Mouse (Mus musculus): ENCODE measurements around the gene Scn2b. TPM values are rescaled to one million over a fixed set of nuclear protein-coding genes. Genes with fewer than 3 reads are reported as not detected.
A peak's percentile ranks its signal among the peaks of the same experiment; 100 is the strongest.

Gene Scn2b
- total RNA-seq (2017), result 0.49 and 1.0 TPM in 2 replicates

GRCm38 (mm10) chr9:45117741-45118431 is at the start of gene Scn2b:
TSS of gene Scn2b (plus strand) at chr9:45117782.
- no peak for ATAC-seq (ENCODE audit: extremely low read depth, insufficient number of reproducible peaks, low FRiP score, poor library complexity, severe bottlenecking)

GRCm38 (mm10) chr9:45071800-45072199 is 45.8 kb upstream of the Scn2b start:
- ATAC-seq (ENCODE audit: extremely low read depth, insufficient number of reproducible peaks, low FRiP score, poor library complexity, severe bottlenecking), result no peak

DNA sequence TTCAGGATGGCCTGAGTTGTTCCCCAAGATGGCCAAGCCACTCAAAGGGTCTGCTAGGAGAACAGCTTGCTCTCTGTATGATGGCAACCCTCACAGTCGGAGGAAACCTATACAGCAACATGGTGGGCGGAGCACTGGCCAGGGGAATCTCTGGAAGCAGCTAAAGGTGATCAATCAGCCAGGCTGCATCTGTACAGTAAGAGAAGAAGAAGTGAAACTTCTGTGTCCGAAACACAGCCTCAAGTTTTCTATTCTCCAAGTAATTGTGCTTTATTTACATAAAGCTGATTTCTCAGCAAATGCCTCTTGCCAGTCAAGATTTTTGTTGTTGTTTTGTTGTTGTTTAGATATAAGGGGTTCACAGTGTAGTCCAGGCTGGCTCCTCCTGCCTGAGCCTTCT is 39.7 kb upstream of the Scn2b start:
- no peak for ATAC-seq (ENCODE audit: extremely low read depth, insufficient number of reproducible peaks, low FRiP score, poor library complexity, severe bottlenecking)

DNA sequence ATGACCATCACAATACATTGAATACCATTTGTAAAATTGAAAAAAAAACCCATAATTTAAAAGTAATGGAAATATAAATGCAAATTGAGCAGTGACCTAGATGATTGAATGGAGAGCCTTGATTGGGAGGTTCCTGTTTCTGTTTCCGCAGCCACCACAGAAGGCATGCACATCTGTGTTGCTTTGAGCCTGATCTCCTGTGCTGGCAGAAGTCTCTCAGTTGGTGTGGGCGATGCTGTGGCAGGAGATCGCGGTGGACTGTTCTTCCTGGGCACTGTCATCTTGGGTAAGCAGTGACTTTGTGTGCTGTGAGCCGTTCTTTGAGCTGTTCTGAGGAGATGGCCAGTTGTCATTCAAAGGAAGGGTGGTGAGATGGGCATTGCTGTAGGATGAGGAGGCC is 38.6 kb upstream of the Scn2b start, which contains the start of gene Jaml:
Jaml (plus strand) TSS at position 173 of the 400 bp plus-strand sequence.
- ATAC-seq (ENCODE audit: extremely low read depth, insufficient number of reproducible peaks, low FRiP score, poor library complexity, severe bottlenecking), result peak; percentile 80

GRCm38 (mm10) chr9:45083132-45083531 is 34.5 kb upstream of the Scn2b start:
- ATAC-seq (ENCODE audit: extremely low read depth, insufficient number of reproducible peaks, low FRiP score, poor library complexity, severe bottlenecking), result no peak

DNA sequence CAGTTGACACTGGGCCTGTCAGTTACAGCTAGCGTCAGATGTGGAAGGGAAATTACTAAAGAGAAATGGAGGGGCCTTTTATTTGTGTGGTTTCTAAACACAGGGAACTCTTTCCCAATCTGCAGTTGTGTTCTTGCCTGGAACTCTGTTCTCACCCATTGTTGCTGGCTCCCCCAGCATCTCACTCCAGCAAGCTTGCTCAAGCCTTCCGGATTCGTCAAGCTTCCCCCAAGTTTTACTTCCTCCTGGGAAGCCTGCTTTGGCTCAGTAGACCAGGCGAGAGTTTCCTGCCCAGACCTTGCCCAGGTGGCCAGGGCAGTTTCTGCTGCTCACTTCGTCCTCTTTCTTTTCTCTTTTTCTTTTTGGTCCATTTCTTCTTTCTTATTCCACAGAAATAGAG is 33.0 kb upstream of the Scn2b start:
- no peak for ATAC-seq (ENCODE audit: extremely low read depth, insufficient number of reproducible peaks, low FRiP score, poor library complexity, severe bottlenecking)

DNA sequence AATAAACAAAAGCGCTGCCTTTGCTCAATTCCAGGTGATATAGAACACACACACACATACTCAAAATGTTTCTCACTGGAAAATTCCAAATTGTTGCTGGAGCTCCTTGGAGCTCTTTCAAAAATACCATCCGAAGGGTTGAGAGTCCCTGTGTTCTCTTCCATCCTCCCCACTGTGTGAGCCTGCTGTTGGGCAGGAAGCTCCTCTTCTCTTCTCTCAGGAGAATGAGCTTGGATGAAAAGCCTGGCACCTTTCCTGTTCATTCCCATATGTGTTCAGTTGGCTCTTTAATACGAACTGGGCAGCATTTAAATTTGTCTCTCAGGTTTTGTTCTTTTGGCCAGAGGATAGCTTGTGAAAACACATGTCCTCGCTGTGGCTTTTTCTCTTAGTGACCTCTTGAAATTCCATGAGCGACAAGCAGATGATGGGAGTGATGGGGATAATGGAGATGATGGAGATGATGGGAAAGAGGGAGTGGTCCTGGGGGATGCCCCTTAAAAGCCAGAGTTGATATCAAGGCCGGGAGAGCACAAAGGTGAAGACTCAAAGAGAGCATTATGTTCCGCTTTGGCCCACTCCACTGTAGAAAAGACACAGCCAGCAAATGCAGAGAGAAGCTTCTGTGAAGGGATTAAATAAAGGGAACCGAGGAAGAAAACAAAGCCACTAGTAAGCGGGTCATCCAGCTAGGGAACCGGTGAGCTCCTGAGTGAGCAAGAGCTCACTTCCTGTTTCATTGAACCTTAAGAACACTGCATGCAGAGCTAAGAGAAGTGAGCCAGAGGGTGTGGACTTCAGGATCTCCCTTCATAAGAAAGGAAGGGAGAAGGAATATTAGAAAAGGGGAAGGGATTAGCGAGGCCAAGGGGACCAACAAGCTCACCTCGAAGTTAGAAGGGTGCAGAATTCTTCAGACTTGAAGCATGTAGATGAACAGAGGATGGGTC is 31.6 kb upstream of the Scn2b start:
- ATAC-seq (ENCODE audit: extremely low read depth, insufficient number of reproducible peaks, low FRiP score, poor library complexity, severe bottlenecking), result peak; percentile 53

DNA sequence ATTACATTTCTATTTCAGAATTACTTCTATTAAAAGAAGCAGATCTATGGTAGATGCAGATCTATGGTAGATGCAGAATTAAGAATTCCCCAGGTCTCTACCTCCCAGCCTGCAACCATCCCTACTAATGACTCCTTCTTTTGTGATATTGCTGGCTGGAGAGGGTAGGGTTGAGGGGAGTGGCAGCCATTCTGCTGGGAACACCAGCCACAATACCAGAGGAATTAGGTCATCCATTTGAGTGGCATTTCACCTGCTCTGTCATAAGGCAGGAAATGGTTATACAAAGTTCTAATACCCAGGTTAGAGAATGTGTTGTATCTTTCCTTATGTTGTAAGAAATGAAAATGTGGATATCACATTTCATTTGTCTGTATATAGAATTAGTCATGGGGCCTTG is 29.5 kb upstream of the Scn2b start:
- ATAC-seq (ENCODE audit: extremely low read depth, insufficient number of reproducible peaks, low FRiP score, poor library complexity, severe bottlenecking), result no peak

DNA sequence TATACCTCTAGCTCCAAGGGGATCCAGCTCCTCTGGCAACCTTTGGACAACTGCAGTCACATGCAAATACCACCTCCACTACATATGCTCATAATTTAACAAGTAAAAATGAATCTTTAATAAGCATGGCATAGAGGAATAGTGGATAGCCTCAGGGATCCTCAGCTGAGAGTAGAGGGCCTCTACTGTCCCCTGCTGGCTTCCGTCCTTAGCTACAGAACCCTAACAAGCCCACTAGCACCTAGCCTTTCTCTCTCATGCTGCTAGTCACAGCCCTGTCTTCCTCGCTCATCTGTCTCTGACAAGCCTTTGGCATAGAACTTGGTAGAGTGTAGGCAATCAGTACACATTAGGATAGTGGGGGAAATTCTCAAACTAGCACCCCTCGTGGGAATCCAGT is 26.8 kb upstream of the Scn2b start:
- ATAC-seq (ENCODE audit: extremely low read depth, insufficient number of reproducible peaks, low FRiP score, poor library complexity, severe bottlenecking), result no peak

DNA sequence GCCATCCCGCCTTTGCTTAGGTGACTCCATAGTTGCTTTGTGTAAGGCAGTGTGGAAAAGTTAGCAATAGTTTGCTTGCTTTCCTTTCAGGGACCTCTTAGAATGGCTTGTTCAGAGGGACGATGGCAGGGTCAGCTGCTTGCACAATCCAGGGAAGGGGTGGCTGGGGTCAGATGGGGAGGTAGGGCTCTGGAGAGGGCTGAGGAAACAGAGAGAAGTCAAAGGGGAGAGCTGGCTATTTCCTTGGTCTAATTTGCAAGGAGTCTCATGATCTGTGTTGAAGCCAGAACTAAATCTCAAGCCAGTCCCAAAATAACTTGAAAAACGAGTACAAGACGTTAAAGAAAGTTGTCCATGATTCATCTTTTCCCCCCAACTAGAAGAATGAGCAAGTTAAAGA is 24.9 kb upstream of the Scn2b start:
- ATAC-seq (ENCODE audit: extremely low read depth, insufficient number of reproducible peaks, low FRiP score, poor library complexity, severe bottlenecking), result no peak

- ATAC-seq (ENCODE audit: extremely low read depth, insufficient number of reproducible peaks, low FRiP score, poor library complexity, severe bottlenecking), result peak; percentile 22; the same call in 1 of the 2 replicates
Measured at GRCm38 (mm10) chr9:45095149-45095937, 22.2 kb upstream of the Scn2b start.

- no peak for ATAC-seq (ENCODE audit: extremely low read depth, insufficient number of reproducible peaks, low FRiP score, poor library complexity, severe bottlenecking)
Measured at GRCm38 (mm10) chr9:45097877-45098276, 19.7 kb upstream of the Scn2b start.

GRCm38 (mm10) chr9:45098426-45098825 is 19.2 kb upstream of the Scn2b start:
- ATAC-seq (ENCODE audit: extremely low read depth, insufficient number of reproducible peaks, low FRiP score, poor library complexity, severe bottlenecking), result no peak

- no peak for ATAC-seq (ENCODE audit: extremely low read depth, insufficient number of reproducible peaks, low FRiP score, poor library complexity, severe bottlenecking)
Measured at GRCm38 (mm10) chr9:45102528-45102927, 15.1 kb upstream of the Scn2b start.

DNA sequence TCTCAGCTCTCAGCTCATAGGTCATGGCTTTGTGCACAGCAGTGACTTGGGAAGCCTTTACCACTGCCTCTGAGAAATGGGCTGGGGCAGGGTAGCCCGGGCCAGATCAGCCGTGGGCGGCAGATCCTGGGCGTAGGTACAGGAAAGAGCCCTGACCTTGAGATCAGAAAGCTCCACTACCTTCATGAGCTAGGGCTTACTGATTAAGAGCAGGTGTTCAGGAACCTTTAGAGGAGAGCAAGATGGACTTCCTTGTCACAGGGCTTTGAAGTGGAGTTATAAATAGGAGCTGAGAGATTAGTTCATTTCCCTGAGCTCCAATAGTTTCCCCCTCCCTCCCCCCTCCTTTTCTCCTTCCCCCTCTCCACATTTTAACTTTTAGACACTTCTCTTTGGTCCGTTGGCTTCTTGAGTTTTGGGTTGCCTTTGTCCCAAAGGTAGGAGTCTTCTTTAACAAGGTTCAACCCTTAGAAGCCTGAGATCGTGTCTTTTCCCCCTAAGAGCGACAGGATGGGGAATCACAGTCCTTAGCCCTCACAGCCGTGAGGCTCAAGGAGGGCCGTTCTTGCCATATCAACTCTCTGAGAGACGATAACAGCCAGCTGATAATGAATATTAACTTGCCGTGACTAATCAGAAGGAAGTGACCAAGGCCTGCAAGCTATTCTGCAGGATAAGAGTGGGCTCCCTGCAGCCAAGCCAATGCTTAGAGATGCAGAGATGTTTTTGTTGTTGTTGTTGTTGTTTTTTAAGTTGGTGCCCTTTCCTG is 14.2 kb upstream of the Scn2b start:
- no peak for ATAC-seq (ENCODE audit: extremely low read depth, insufficient number of reproducible peaks, low FRiP score, poor library complexity, severe bottlenecking)

DNA sequence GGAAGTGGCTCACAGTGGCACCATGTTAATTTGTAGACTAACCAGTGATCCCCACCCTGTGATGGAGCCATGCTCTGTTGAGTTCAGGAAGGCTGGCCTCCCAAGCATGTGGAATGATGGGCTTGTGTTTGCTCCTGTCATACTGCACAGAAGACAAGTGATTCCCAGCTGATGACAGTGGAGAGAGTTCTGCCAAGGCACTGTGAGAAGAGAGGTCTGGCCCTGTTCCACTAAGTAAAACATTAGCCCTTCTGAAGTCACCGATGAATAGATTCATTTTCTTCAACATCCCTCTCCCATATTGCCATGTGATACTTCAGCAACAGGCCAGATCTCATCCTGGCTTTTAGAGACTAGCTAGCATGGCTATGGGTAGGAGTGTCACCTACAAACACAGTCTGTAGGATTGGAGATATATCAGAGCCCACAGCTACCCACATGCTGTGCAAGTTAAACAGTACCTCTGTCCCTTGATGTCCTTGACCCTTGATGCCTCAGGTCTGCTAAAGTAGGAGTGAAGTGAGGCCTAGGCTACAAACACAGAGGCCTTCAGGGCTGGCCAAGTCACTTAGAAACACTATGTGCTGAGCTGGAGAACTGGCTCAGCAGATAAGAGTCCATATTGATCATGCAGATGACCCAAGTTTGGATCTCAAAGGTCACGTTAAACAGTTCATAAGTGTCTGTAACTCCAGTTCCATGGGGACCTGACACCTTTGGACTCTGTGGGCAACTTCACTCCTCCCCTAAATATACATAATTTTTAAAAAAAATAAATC is 11.8 kb upstream of the Scn2b start:
- ATAC-seq (ENCODE audit: extremely low read depth, insufficient number of reproducible peaks, low FRiP score, poor library complexity, severe bottlenecking), result no peak

DNA sequence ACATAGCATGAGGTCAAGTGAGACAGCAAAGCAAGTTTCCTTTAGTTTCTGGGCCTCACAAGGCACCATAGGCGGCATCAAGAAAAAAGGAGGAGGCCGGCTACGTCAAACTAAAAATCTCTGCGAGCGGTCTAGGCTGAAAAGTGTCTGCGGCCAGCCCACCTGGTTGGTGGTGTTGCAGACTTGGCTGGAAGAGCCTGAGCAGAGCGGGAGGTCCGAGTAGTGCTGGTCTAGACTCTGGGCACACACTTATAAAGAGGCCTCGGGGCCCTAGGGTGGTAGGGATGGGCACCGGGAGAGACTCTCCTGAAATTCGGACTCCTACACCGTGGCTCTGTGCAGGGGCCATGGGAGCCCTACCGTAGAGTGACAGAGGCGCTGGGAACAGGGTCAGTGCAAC is 1.9 kb upstream of the Scn2b start:
- no peak for ATAC-seq (ENCODE audit: extremely low read depth, insufficient number of reproducible peaks, low FRiP score, poor library complexity, severe bottlenecking)

- peak; percentile 55 for ATAC-seq (ENCODE audit: extremely low read depth, insufficient number of reproducible peaks, low FRiP score, poor library complexity, severe bottlenecking)
Measured at GRCm38 (mm10) chr9:45116819-45117218, 763 bp upstream of the Scn2b start.

All from neutrophil, adult 5-6 weeks (primary cell).